Mouse (Mus musculus) myocyte (in vitro differentiated cells): Measurements from ENCODE around the gene Pinlyp. TPM values are rescaled to one million over a fixed set of nuclear protein-coding genes. Genes with fewer than 3 reads are reported as not detected.

Experiments
- H3K27me3 ChIP-seq: one replicate; pipeline ENCODE4 v1.6.1; 2011; ENCODE audit not compliant: control insufficient read depth, insufficient read depth, insufficient read length
- H3K36me3 ChIP-seq: one replicate; pipeline ENCODE4 v1.6.1; 2011; ENCODE audit not compliant: control insufficient read depth, insufficient read depth
- H3K4me2 ChIP-seq: one replicate; pipeline ENCODE4 v1.6.1; 2011; ENCODE audit warnings: low read depth, control low read depth
- H3K4me3 ChIP-seq: one replicate; pipeline ENCODE4 v1.5.1; 2011; ENCODE audit warnings: mild to moderate bottlenecking, control low read depth, moderate library complexity
- H3K79me2 ChIP-seq: one replicate; pipeline ENCODE4 v1.6.1; 2011; ENCODE audit not compliant: control insufficient read depth, insufficient read depth
- H3ac ChIP-seq: one replicate; pipeline ENCODE4 v1.6.1; 2011; ENCODE audit not compliant: control insufficient read depth, insufficient read length
- CEBPB ChIP-seq: IDR thresholded peaks from 2 replicates; pipeline ENCODE4 v1.6.1; 2011; ENCODE audit warnings: mild to moderate bottlenecking, moderate library complexity; ENCODE audit not compliant: poor library complexity, insufficient read depth, severe bottlenecking
- E2F4 ChIP-seq: IDR thresholded peaks from one replicate; pipeline ENCODE4 v1.6.1; 2011; ENCODE audit warnings: mild to moderate bottlenecking, control low read depth, moderate library complexity; ENCODE audit not compliant: insufficient read depth
- MAX ChIP-seq: IDR thresholded peaks from one replicate; pipeline ENCODE4 v1.6.1; 2011; ENCODE audit warnings: low read depth, mild to moderate bottlenecking, control low read depth
- MYOD1 ChIP-seq, 3 experiments: IDR thresholded peaks; one replicate each; pipeline ENCODE4 v1.6.1; 2011; ENCODE audit warnings: control low read depth in 2 of 3, low read depth in 2 of 3, mild to moderate bottlenecking in 2 of 3, moderate library complexity in 1 of 3; ENCODE audit not compliant: insufficient read length in 2 of 3, control insufficient read depth in 1 of 3
- MYOG ChIP-seq, 3 experiments: IDR thresholded peaks; one replicate each; pipeline ENCODE4 v1.6.1; 2011; ENCODE audit warnings: control low read depth in 2 of 3, low read depth in 2 of 3, mild to moderate bottlenecking in 2 of 3; ENCODE audit not compliant: insufficient read length in 2 of 3, control insufficient read depth in 1 of 3, insufficient read depth in 1 of 3
- POLR2A ChIP-seq: IDR thresholded peaks from one replicate; pipeline ENCODE4 v1.6.1; 2011; ENCODE audit warnings: low read depth, mild to moderate bottlenecking, control low read depth, moderate library complexity; ENCODE audit not compliant: insufficient read length
- POLR2AphosphoS2 ChIP-seq: IDR thresholded peaks from one replicate; pipeline ENCODE4 v1.6.1; 2011; ENCODE audit warnings: low read depth, control low read depth; ENCODE audit not compliant: insufficient read length
- REST ChIP-seq: IDR thresholded peaks from one replicate; pipeline ENCODE4 v1.6.1; 2011; ENCODE audit warnings: mild to moderate bottlenecking, control low read depth, moderate library complexity; ENCODE audit not compliant: insufficient read depth, insufficient read length
- SRF ChIP-seq: IDR thresholded peaks from one replicate; pipeline ENCODE4 v1.6.1; 2011; ENCODE audit warnings: low read depth; ENCODE audit not compliant: control insufficient read depth, insufficient read length
- TCF12 ChIP-seq: IDR thresholded peaks from one replicate; pipeline ENCODE4 v1.6.1; 2011; ENCODE audit warnings: mild to moderate bottlenecking, control low read depth; ENCODE audit not compliant: poor library complexity, insufficient read depth, severe bottlenecking
- TCF3 ChIP-seq: IDR thresholded peaks from one replicate; pipeline ENCODE4 v1.6.1; 2011; ENCODE audit warnings: low read depth, control low read depth; ENCODE audit not compliant: insufficient read length
- USF1 ChIP-seq: IDR thresholded peaks from one replicate; pipeline ENCODE4 v1.6.1; 2011; ENCODE audit warnings: low read depth, mild to moderate bottlenecking, control low read depth, moderate library complexity
- polyA plus RNA-seq: library from polyadenylated mRNA; unstranded; fragments of >200 nt; fragmentation: generic; extraction: Trizol; gene quantifications from one replicate; pipeline ENCODE4 v1.2.1, GENCODE M21; 2012; ENCODE audit warnings: missing spikeins

Gene Pinlyp
- polyA plus RNA-seq, 1 experiment = 0.17 TPM

DNA sequence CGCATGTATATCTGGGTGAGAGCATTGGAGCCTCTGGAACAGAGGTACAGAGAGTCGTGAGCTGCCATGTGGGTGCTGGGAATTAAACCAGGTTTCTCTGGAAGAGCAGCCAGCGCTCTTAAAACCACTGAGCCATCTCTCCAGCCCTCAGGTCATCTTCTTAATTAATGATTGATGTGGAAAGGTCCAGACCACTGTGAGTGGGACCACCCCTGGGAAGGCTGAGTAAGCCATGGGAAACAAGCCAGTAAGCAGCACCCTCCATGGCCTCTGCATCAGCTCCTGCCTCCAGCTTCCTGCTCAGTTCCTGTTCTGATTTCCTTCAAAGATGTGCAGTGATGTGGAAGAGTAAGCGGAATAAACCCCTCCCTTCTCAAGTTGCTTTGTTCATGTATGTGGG lies 46.2 kb upstream of the Pinlyp start:
- Histone ChIP-seq H3K4me2 (no peak overlapping the region), H3K79me2 (no peaks in the 10 kb centered on the region), H3K27me3 (no peaks in the 10 kb centered on the region), H3K4me3 (no peak overlapping the region), H3ac (no peak overlapping the region), H3K36me3 (no peaks in the 10 kb centered on the region)
- TF ChIP-seq MAX = no peak
- no peak for TF ChIP-seq POLR2AphosphoS2
- TF ChIP-seq MYOG (IDR thresholded peaks at IDR 0.05; ENCODE audit: control insufficient read depth in 1 of 3, insufficient read depth in 1 of 3, insufficient read length in 2 of 3, low read depth in 2 of 3) = no peak
- TF ChIP-seq POLR2A = no peak
- TF ChIP-seq TCF3 = no peak
- no peak for TF ChIP-seq E2F4
- no peak for TF ChIP-seq SRF
- TF ChIP-seq MYOD1 (IDR thresholded peaks at IDR 0.05; ENCODE audit: control insufficient read depth in 1 of 3, insufficient read length in 2 of 3, low read depth in 2 of 3) = no peak
- no peak for TF ChIP-seq USF1
- TF ChIP-seq TCF12 = no peak
- TF ChIP-seq CEBPB = no peak
- no peak for TF ChIP-seq REST

DNA sequence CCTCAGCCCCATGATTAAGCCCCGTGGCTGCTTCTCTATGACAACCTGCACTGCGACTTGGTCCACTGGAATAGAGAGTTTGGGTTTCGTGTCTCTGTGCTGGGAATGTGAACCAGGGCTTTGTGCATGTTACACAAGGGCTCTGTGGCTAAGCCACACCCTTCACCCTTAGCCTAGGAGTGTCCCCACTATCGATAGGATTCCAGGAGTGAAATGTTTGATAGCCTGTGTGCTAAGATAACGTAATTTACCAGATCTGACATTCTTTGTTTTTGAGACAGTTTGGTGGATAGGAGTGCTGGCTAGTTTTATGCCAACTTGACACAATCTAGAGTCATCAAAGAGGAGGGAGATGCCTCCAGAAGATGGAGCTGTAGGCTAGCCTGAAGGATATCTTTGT lies 45.8 kb upstream of the Pinlyp start:
- H3K4me3 ChIP-seq = no peak overlapping the region
- H3K27me3 ChIP-seq = no peaks in the 10 kb centered on the region
- no peak overlapping the region for H3K4me2 ChIP-seq
- no peaks in the 10 kb centered on the region for H3K36me3 ChIP-seq
- no peak overlapping the region for H3ac ChIP-seq
- no peak for TF ChIP-seq POLR2AphosphoS2
- no peak for TF ChIP-seq MYOG (IDR thresholded peaks at IDR 0.05; ENCODE audit: control insufficient read depth in 1 of 3, insufficient read depth in 1 of 3, insufficient read length in 2 of 3, low read depth in 2 of 3)
- TF ChIP-seq POLR2A = no peak
- TF ChIP-seq TCF3 = no peak
- TF ChIP-seq USF1 = no peak
- no peak for TF ChIP-seq MYOD1 (IDR thresholded peaks at IDR 0.05; ENCODE audit: control insufficient read depth in 1 of 3, insufficient read length in 2 of 3, low read depth in 2 of 3)
- no peak for TF ChIP-seq SRF
- TF ChIP-seq CEBPB = no peak
- TF ChIP-seq REST = no peak
- no peak for TF ChIP-seq TCF12
- TF ChIP-seq MAX = no peak
- TF ChIP-seq E2F4 = no peak
- H3K79me2 ChIP-seq = no peaks in the 10 kb centered on the region

DNA sequence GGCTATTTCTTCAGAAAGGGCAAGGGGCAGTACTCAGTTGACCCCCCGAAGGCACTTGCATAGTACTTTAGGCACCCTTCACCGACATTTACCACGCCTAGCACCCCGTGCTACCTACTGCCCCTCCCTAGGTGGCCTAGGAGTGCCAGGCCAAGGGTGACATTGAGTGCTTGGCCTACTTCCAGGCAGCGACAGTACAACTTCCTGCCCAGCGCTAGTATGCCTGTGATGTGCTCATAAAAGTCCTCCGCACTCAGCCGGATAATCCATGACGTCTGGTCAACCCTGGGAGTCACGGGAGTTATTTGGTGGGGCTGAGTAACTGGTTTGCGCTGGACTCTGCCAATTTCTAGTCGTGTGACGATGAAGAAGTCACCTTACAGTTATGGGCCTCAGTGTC lies 42.4 kb upstream of the Pinlyp start:
- Histone ChIP-seq H3K79me2 (no peaks in the 10 kb centered on the region), H3ac (no peak overlapping the region), H3K27me3 (no peaks in the 10 kb centered on the region), H3K4me2 (no peak overlapping the region), H3K36me3 (no peaks in the 10 kb centered on the region), H3K4me3 (no peak overlapping the region)
- no peak for TF ChIP-seq MAX
- TF ChIP-seq POLR2AphosphoS2 = no peak
- TF ChIP-seq MYOG (IDR thresholded peaks at IDR 0.05; ENCODE audit: control insufficient read depth in 1 of 3, insufficient read depth in 1 of 3, insufficient read length in 2 of 3, low read depth in 2 of 3) = no peak
- no peak for TF ChIP-seq E2F4
- TF ChIP-seq CEBPB = no peak
- no peak for TF ChIP-seq USF1
- no peak for TF ChIP-seq SRF
- no peak for TF ChIP-seq MYOD1 (IDR thresholded peaks at IDR 0.05; ENCODE audit: control insufficient read depth in 1 of 3, insufficient read length in 2 of 3, low read depth in 2 of 3)
- TF ChIP-seq TCF3 = no peak
- TF ChIP-seq REST = no peak
- no peak for TF ChIP-seq TCF12
- TF ChIP-seq POLR2A = no peak

DNA sequence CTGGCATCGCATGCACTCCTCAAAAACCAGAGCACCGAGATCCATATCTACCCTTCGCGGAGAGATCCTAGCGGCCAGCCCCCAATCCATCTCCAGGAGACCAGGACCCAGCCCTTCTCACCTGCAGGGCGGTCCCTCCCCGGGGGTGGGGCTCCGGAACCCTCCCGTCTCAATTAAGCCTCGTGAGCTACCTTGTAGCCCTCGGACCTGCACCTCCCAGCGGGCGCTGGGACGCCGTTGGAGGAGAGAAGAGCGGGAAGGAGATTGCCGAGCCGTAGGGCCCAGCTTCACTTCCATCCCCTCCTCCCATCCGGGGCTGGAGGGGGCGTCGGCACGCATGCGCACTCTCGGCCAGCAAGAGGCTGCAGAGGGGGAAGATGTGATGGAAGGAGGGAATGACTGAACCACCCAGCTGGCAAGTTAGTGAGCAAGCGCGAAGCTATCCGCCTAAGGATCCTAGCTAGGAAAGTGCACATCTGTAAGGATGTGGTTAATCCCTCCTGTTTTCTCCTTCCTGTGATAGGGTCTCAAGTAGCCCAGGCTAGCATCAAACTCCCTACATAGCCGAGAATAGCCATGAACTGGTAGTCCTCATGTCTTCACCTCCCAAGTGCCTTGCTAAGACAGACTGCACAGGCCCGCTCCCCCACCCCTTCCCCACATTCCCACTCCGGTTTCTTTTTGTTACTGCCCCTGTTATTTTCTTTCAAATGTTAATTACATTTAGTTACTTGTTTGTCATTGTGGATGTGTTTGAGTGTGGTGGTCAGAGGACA lies 41.6 kb upstream of the Pinlyp start, which contains the start of the genes Ethe1 and Zfp575:
TSS of gene Ethe1 (plus strand) at position 214 of the 776 bp plus-strand sequence.
TSS of gene Zfp575 (minus strand) at position 312 of the 776 bp plus-strand sequence.
- H3K36me3 ChIP-seq = no peaks in the 10 kb centered on the region
- no peaks in the 10 kb centered on the region for H3K79me2 ChIP-seq
- H3K4me2 ChIP-seq = no peak within 1 kb of the TSS
- no peak within 1 kb of the TSS for H3ac ChIP-seq
- H3K27me3 ChIP-seq = no peaks in the 10 kb centered on the region
- no peak for TF ChIP-seq MYOG (IDR thresholded peaks at IDR 0.05; ENCODE audit: control insufficient read depth in 1 of 3, insufficient read depth in 1 of 3, insufficient read length in 2 of 3, low read depth in 2 of 3)
- no peak for TF ChIP-seq USF1
- no peak for TF ChIP-seq TCF12
- TF ChIP-seq MAX = no peak
- no peak for TF ChIP-seq TCF3
- no peak within 1 kb of the TSS for H3K4me3 ChIP-seq
